Mouse (Mus musculus): ENCODE measurements around the gene Bcat2. TPM values are rescaled to one million over a fixed set of nuclear protein-coding genes. Genes with fewer than 3 reads are reported as not detected.
A peak's percentile ranks its signal among the peaks of the same experiment; 100 is the strongest.

Gene Bcat2
- total RNA-seq, 1 experiment = 60.3 TPM

GRCm38 (mm10) chr7:45540213-45540612 is 29.7 kb upstream of the Bcat2 start:
- no peaks in the 10 kb centered on the region for H3K9me3 ChIP-seq (ENCODE audit: control insufficient read depth, insufficient read depth, low read depth, low read length)
- no peaks in the 10 kb centered on the region for H3K36me3 ChIP-seq (ENCODE audit: control insufficient read depth, insufficient read depth, low read length, poor library complexity, severe bottlenecking)
- H3K27ac ChIP-seq (ENCODE audit: insufficient read depth, low read depth, low read length, poor library complexity, severe bottlenecking) = no peak overlapping the region
- no peak for TF ChIP-seq HCFC1 (IDR thresholded peaks at IDR 0.05; ENCODE audit: borderline replicate concordance, insufficient read depth, low read length)
- TF ChIP-seq ZNF384 (IDR thresholded peaks at IDR 0.05; ENCODE audit: low read depth, low read length) = no peak
- TF ChIP-seq MAFK (IDR thresholded peaks at IDR 0.05; ENCODE audit: insufficient read depth, low read depth, low read length) = no peak
- no peak for TF ChIP-seq CHD2 (IDR thresholded peaks at IDR 0.05; ENCODE audit: low read depth, low read length)
- no peak for TF ChIP-seq ZC3H11A (IDR thresholded peaks at IDR 0.05; ENCODE audit: borderline replicate concordance, low read depth, low read length)
- H3K4me1 ChIP-seq (ENCODE audit: control insufficient read depth in 2 of 2, insufficient read depth in 2 of 2, low read length in 2 of 2, poor library complexity in 1 of 2) = peaks cover 2 to 4% of the 10 kb centered on the region in 2 experiments; a peak in 1 of 4 replicates
- in situ Hi-C loops (cut with MboI; ENCODE audit: low sequenced_read_pairs in 2 of 2, unreplicated experiment in 2 of 2) = no loop called here
- H3K9ac ChIP-seq (ENCODE audit: insufficient read depth, low read depth, low read length, poor library complexity, severe bottlenecking) = no peak overlapping the region
- no peak for DNase-seq (ENCODE audit: low read depth, low spot score)
- H3K4me3 ChIP-seq (ENCODE audit: insufficient read depth in 1 of 2, low read depth in 1 of 2, low read length in 2 of 2, poor library complexity in 1 of 2, severe bottlenecking in 1 of 2) = no peak overlapping the region

GRCm38 (mm10) chr7:45544525-45544924 is 25.4 kb upstream of the Bcat2 start:
- Histone ChIP-seq H3K9ac (ENCODE audit: insufficient read depth, low read depth, low read length, poor library complexity, severe bottlenecking) (no peak overlapping the region), H3K27ac (ENCODE audit: insufficient read depth, low read depth, low read length, poor library complexity, severe bottlenecking) (no peak overlapping the region), H3K36me3 (ENCODE audit: control insufficient read depth, insufficient read depth, low read length, poor library complexity, severe bottlenecking) (no peaks in the 10 kb centered on the region), H3K9me3 (ENCODE audit: control insufficient read depth, insufficient read depth, low read depth, low read length) (no peaks in the 10 kb centered on the region), H3K4me1 (ENCODE audit: control insufficient read depth in 2 of 2, insufficient read depth in 2 of 2, low read length in 2 of 2, poor library complexity in 1 of 2) (peaks cover 0 to 11% of the 10 kb centered on the region in 2 experiments; a peak in 2 of 4 replicates), H3K4me3 (ENCODE audit: insufficient read depth in 1 of 2, low read depth in 1 of 2, low read length in 2 of 2, poor library complexity in 1 of 2, severe bottlenecking in 1 of 2) (no peak overlapping the region)
- in situ Hi-C loops (cut with MboI; ENCODE audit: low sequenced_read_pairs in 2 of 2, unreplicated experiment in 2 of 2) = no loop called here
- TF ChIP-seq ZNF384 (IDR thresholded peaks at IDR 0.05; ENCODE audit: low read depth, low read length) (no peak), CHD2 (IDR thresholded peaks at IDR 0.05; ENCODE audit: low read depth, low read length) (no peak), MAFK (IDR thresholded peaks at IDR 0.05; ENCODE audit: insufficient read depth, low read depth, low read length) (no peak), ZC3H11A (IDR thresholded peaks at IDR 0.05; ENCODE audit: borderline replicate concordance, low read depth, low read length) (no peak), HCFC1 (IDR thresholded peaks at IDR 0.05; ENCODE audit: borderline replicate concordance, insufficient read depth, low read length) (no peak)
- no peak for DNase-seq (ENCODE audit: low read depth, low spot score)

GRCm38 (mm10) chr7:45549641-45550436 is 20.1 kb upstream of the Bcat2 start:
- in situ Hi-C loops (cut with MboI; ENCODE audit: low sequenced_read_pairs in 2 of 2, unreplicated experiment in 2 of 2) = no loop called here
- Histone ChIP-seq H3K9ac (ENCODE audit: insufficient read depth, low read depth, low read length, poor library complexity, severe bottlenecking) (peak overlapping the region; percentile 81), H3K9me3 (ENCODE audit: control insufficient read depth, insufficient read depth, low read depth, low read length) (no peaks in the 10 kb centered on the region), H3K36me3 (ENCODE audit: control insufficient read depth, insufficient read depth, low read length, poor library complexity, severe bottlenecking) (no peaks in the 10 kb centered on the region), H3K4me1 (ENCODE audit: control insufficient read depth in 2 of 2, insufficient read depth in 2 of 2, low read length in 2 of 2, poor library complexity in 1 of 2) (peaks cover 11 to 36% of the 10 kb centered on the region in 2 experiments), H3K4me3 (ENCODE audit: insufficient read depth in 1 of 2, low read depth in 1 of 2, low read length in 2 of 2, poor library complexity in 1 of 2, severe bottlenecking in 1 of 2) (peak overlapping the region; percentile 4 to 57; a peak in 2 of 4 replicates), H3K27ac (ENCODE audit: insufficient read depth, low read depth, low read length, poor library complexity, severe bottlenecking) (peak overlapping the region; percentile 89)
- TF ChIP-seq MAFK (IDR thresholded peaks at IDR 0.05; ENCODE audit: insufficient read depth, low read depth, low read length) = no peak
- no peak for TF ChIP-seq CHD2 (IDR thresholded peaks at IDR 0.05; ENCODE audit: low read depth, low read length)
- TF ChIP-seq ZNF384 (IDR thresholded peaks at IDR 0.05; ENCODE audit: low read depth, low read length) = no peak
- TF ChIP-seq ZC3H11A (IDR thresholded peaks at IDR 0.05; ENCODE audit: borderline replicate concordance, low read depth, low read length) = no peak
- TF ChIP-seq HCFC1 (IDR thresholded peaks at IDR 0.05; ENCODE audit: borderline replicate concordance, insufficient read depth, low read length) = no peak
- DNase-seq (ENCODE audit: low read depth, low spot score) = no peak

GRCm38 (mm10) chr7:45550821-45551511 is 19.0 kb upstream of the Bcat2 start:
- H3K36me3 ChIP-seq (ENCODE audit: control insufficient read depth, insufficient read depth, low read length, poor library complexity, severe bottlenecking) = no peaks in the 10 kb centered on the region
- peak overlapping the region; percentile 89 for H3K27ac ChIP-seq (ENCODE audit: insufficient read depth, low read depth, low read length, poor library complexity, severe bottlenecking)
- H3K4me1 ChIP-seq (ENCODE audit: control insufficient read depth in 2 of 2, insufficient read depth in 2 of 2, low read length in 2 of 2, poor library complexity in 1 of 2) = peaks cover 14 to 36% of the 10 kb centered on the region in 2 experiments
- peak overlapping the region; percentile 3 to 57; a peak in 2 of 4 replicates for H3K4me3 ChIP-seq (ENCODE audit: insufficient read depth in 1 of 2, low read depth in 1 of 2, low read length in 2 of 2, poor library complexity in 1 of 2, severe bottlenecking in 1 of 2)
- no peaks in the 10 kb centered on the region for H3K9me3 ChIP-seq (ENCODE audit: control insufficient read depth, insufficient read depth, low read depth, low read length)
- no peak for DNase-seq (ENCODE audit: low read depth, low spot score)
- in situ Hi-C loops (cut with MboI; ENCODE audit: low sequenced_read_pairs in 2 of 2, unreplicated experiment in 2 of 2) = no loop called here
- TF ChIP-seq ZNF384 (IDR thresholded peaks at IDR 0.05; ENCODE audit: low read depth, low read length) (no peak), ZC3H11A (IDR thresholded peaks at IDR 0.05; ENCODE audit: borderline replicate concordance, low read depth, low read length) (no peak), CHD2 (IDR thresholded peaks at IDR 0.05; ENCODE audit: low read depth, low read length) (no peak), MAFK (IDR thresholded peaks at IDR 0.05; ENCODE audit: insufficient read depth, low read depth, low read length) (no peak), HCFC1 (IDR thresholded peaks at IDR 0.05; ENCODE audit: borderline replicate concordance, insufficient read depth, low read length) (no peak)
- H3K9ac ChIP-seq (ENCODE audit: insufficient read depth, low read depth, low read length, poor library complexity, severe bottlenecking) = peak overlapping the region; percentile 81
